Mouse (Mus musculus): Measurements from ENCODE around the gene Aqp3.

DNA sequence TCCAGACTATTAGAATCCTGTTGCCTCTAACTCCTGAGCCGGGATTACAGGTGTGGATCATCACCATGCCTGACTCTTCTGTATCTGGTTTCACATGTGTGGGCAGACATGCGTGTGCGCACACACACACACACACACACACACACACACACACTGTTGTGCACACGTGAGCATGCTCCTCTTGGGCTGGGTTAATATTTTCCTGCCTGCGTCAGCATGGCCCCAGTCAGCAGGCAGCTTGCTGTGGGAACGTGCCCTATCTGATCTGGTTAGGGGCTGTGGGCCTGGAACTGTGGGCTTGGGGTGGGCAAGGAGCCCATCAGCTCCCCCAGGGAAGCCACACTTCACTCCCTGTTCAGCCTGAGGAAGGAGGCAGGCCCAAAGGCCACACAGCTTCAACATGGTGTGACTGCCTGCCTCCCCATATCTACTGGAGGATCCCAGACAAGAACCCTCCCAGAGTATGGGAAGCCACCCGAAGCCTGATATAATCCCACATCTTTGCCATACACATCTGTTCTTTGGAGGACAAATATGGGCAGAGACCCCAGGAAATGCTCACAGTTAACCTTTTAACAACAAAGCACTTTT, 41.1 kb downstream of the Aqp3 start:
- TF ChIP-seq CTCF (IDR thresholded peaks at IDR 0.05; ENCODE audit: control insufficient read depth, insufficient read depth, insufficient replicate concordance, low read depth, low read length) (no peak), POLR2A (IDR thresholded peaks at IDR 0.05; ENCODE audit: control insufficient read depth, low read depth, low read length) (no peak)
